Mouse (Mus musculus): Measurements from ENCODE around the gene Spdye4c.

DNA sequence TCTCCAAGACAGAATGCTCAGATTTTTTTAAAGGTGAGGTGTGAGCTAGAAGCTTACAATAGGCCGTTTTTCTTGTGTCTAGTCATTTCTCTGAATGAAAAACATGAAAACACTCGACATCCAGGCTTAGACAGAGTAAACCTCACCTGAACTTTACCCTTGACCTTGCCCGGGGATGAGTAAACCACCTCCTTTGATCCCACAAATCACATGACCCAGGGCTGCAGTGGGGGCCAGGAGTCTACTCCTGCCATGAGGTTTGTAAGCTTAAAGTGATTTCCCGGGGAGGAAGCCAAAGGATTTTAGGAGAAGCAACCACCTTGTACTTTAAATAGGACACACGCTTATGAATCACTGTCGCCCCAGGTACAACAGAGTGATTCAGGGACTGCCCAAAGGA lies 23.0 kb upstream of the Spdye4c start:
- TF ChIP-seq CTCF (IDR thresholded peaks at IDR 0.05; ENCODE audit: low read depth) (no peak), EP300 (IDR thresholded peaks at IDR 0.05; ENCODE audit: low read depth) (no peak)
